Mouse (Mus musculus): Measurements from ENCODE around the gene Zw10. TPM values are rescaled to one million over a fixed set of nuclear protein-coding genes. Genes with fewer than 3 reads are reported as not detected.

Gene Zw10
- polyA plus RNA-seq, 2 experiments = 36.5 to 45.4 TPM

DNA sequence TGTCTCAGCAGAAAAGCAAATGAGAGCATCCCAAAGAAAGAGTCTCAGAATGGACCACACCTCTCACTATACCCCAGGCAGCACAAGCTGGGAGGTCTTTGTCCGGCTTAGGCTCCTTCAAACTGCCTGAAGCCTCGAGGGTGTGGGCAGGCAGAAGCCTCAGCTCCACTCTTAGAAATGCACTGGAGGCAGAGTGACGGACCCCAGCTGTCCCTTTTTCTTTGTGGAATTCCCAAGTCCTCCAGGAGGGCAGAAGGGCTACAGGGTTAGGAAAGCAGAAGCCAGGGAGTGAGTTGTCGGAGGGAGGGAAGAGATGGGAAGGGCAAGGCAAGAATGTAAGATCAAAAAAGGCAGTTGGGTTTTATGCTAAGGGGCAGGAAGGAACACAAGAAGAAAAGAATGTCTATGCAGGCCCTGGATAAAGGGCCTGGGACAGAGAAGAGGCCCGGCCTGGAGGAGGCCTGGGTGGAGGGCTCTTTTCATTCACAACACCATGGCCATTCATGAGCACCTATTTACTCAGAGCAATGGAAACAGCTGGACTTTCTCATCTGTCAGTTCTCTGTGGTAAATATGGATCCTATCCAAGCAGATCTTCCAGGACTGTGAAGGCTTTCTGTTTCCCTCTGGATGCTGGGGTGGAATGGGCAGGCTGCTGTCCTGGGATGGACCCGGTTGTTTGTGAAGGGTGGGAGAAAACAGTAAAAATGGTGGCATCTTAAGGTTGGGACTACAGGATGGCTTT, 55.2 kb downstream of the Zw10 start:
- no peak for DNase-seq (ENCODE audit: low spot score)
- H3K27me3 ChIP-seq (ENCODE audit: control insufficient read depth, insufficient read depth, low read length) = no peaks in the 10 kb centered on the region
- TF ChIP-seq POLR2A (IDR thresholded peaks at IDR 0.05; ENCODE audit: borderline replicate concordance, extremely low read depth, insufficient read depth, insufficient read length) = no peak
- H3K36me3 ChIP-seq (ENCODE audit: control insufficient read depth, insufficient read depth, low read length) = no peaks in the 10 kb centered on the region
- ATAC-seq (ENCODE audit: low FRiP score, low read depth) = no peak
- 69% methylated on average over 6 of the region's 6 CpGs for WGBS
- no peaks in the 10 kb centered on the region for H3K4me1 ChIP-seq (ENCODE audit: control insufficient read depth, insufficient read depth, low read length)
- no peak overlapping the region for H3K9ac ChIP-seq (ENCODE audit: low read depth, low read length, severe bottlenecking)
- H3K4me3 ChIP-seq (replicated peaks; ENCODE audit: low read length) = no peak overlapping the region
- H3K4me2 ChIP-seq (replicated peaks; ENCODE audit: low read depth, low read length, severe bottlenecking) = no peak overlapping the region
- no peaks in the 10 kb centered on the region for H3K9me3 ChIP-seq (ENCODE audit: control insufficient read depth, low read length)
- H3K27ac ChIP-seq (replicated peaks; ENCODE audit: low read depth, low read length) = no peak overlapping the region

DNA sequence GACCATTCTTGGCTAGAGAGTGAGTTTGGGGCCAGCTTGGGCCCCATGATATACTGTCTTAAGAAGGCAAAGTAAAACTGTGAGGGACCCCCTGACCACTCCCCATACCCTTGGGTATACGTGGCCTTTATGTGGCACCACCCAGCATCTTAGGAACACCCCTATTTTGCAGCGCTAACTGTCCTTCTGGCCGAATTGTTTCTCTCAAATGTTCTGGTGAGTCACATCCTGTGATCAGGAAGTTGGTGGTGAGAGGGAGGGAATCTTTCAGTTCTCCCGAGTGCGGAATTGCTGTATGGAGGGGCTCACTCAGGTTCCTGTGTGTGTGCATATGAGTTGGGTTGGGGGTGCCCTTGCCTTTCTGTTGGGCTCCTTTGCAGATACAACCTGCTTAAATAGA, 55.9 kb downstream of the Zw10 start:
- H3K4me3 ChIP-seq (replicated peaks; ENCODE audit: low read length) = no peak overlapping the region
- H3K27me3 ChIP-seq (ENCODE audit: control insufficient read depth, insufficient read depth, low read length) = no peaks in the 10 kb centered on the region
- no peak for TF ChIP-seq POLR2A (IDR thresholded peaks at IDR 0.05; ENCODE audit: borderline replicate concordance, extremely low read depth, insufficient read depth, insufficient read length)
- no peak overlapping the region for H3K9ac ChIP-seq (ENCODE audit: low read depth, low read length, severe bottlenecking)
- DNase-seq (ENCODE audit: low spot score) = no peak
- no peak for ATAC-seq (ENCODE audit: low FRiP score, low read depth)
- H3K9me3 ChIP-seq (ENCODE audit: control insufficient read depth, low read length) = no peaks in the 10 kb centered on the region
- H3K27ac ChIP-seq (replicated peaks; ENCODE audit: low read depth, low read length) = no peak overlapping the region
- no peaks in the 10 kb centered on the region for H3K36me3 ChIP-seq (ENCODE audit: control insufficient read depth, insufficient read depth, low read length)
- no peaks in the 10 kb centered on the region for H3K4me1 ChIP-seq (ENCODE audit: control insufficient read depth, insufficient read depth, low read length)
- WGBS = 90% methylated on average over 5 of the region's 5 CpGs
- no peak overlapping the region for H3K4me2 ChIP-seq (replicated peaks; ENCODE audit: low read depth, low read length, severe bottlenecking)

DNA sequence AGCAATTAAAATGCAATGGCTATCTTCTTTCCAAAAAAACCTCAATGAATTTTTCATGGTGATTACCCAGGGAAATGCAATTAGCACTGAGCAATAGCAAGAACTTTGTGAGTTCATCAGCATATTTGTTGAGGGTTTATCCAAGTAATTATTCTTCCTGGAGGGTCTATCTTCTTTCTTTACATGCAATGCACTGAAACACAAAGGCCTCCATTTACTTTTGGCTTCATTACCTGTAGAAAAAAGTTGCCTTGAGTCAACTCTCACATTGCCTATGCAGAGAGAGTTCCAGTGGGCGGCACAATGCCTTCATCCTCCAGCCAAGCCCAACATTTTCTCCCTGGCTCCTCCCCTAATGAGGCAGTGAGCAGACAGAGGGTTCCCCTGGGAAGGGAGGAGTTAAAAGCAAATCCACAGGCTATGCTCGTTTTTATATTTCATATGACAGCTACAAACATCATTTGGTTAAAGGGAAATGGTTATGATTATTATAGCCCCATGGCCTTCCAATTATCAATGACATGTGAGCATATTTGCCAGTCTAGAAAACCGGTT, 62.9 kb downstream of the Zw10 start:
- Histone ChIP-seq H3K36me3 (ENCODE audit: control insufficient read depth, insufficient read depth, low read length) (no peaks in the 10 kb centered on the region), H3K9ac (ENCODE audit: low read depth, low read length, severe bottlenecking) (no peak overlapping the region), H3K4me3 (replicated peaks; ENCODE audit: low read length) (no peak overlapping the region), H3K27ac (replicated peaks; ENCODE audit: low read depth, low read length) (no peak overlapping the region), H3K27me3 (ENCODE audit: control insufficient read depth, insufficient read depth, low read length) (no peaks in the 10 kb centered on the region), H3K9me3 (ENCODE audit: control insufficient read depth, low read length) (no peaks in the 10 kb centered on the region), H3K4me1 (ENCODE audit: control insufficient read depth, insufficient read depth, low read length) (no peaks in the 10 kb centered on the region), H3K4me2 (replicated peaks; ENCODE audit: low read depth, low read length, severe bottlenecking) (no peak overlapping the region)
- WGBS = 42% methylated on average over 3 of the region's 3 CpGs
- ATAC-seq (ENCODE audit: low FRiP score, low read depth) = no peak
- no peak for DNase-seq (ENCODE audit: low spot score)
- no peak for TF ChIP-seq POLR2A (IDR thresholded peaks at IDR 0.05; ENCODE audit: borderline replicate concordance, extremely low read depth, insufficient read depth, insufficient read length)

DNA sequence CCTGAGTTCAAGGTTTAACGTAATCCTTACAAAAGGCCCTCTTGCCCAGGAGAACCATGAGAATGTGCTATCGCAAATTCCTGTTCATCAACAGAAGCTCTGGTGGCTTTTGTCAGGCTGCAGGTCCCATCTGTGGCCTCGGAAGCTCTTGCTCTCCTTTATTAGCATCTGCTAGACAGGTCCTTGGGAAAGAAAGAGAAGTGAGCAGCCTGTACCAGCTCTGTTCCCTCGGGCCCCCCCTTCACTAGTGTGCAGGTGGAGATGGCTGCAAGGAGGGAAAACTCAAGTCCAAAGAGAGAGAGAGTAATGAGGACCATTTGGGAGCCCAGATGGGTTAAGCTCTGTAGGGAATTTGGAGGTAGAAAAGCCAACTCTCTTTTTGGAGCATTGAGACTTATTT, 64.3 kb downstream of the Zw10 start:
- Histone ChIP-seq H3K9ac (ENCODE audit: low read depth, low read length, severe bottlenecking) (no peak overlapping the region), H3K27ac (replicated peaks; ENCODE audit: low read depth, low read length) (no peak overlapping the region), H3K27me3 (ENCODE audit: control insufficient read depth, insufficient read depth, low read length) (no peaks in the 10 kb centered on the region), H3K4me3 (replicated peaks; ENCODE audit: low read length) (no peak overlapping the region), H3K4me2 (replicated peaks; ENCODE audit: low read depth, low read length, severe bottlenecking) (no peak overlapping the region), H3K4me1 (ENCODE audit: control insufficient read depth, insufficient read depth, low read length) (no peaks in the 10 kb centered on the region), H3K36me3 (ENCODE audit: control insufficient read depth, insufficient read depth, low read length) (no peaks in the 10 kb centered on the region), H3K9me3 (ENCODE audit: control insufficient read depth, low read length) (no peaks in the 10 kb centered on the region)
- no peak for TF ChIP-seq POLR2A (IDR thresholded peaks at IDR 0.05; ENCODE audit: borderline replicate concordance, extremely low read depth, insufficient read depth, insufficient read length)
- WGBS = 66% methylated on average over 4 of the region's 4 CpGs
- no peak for DNase-seq (ENCODE audit: low spot score)
- no peak for ATAC-seq (ENCODE audit: low FRiP score, low read depth)

DNA sequence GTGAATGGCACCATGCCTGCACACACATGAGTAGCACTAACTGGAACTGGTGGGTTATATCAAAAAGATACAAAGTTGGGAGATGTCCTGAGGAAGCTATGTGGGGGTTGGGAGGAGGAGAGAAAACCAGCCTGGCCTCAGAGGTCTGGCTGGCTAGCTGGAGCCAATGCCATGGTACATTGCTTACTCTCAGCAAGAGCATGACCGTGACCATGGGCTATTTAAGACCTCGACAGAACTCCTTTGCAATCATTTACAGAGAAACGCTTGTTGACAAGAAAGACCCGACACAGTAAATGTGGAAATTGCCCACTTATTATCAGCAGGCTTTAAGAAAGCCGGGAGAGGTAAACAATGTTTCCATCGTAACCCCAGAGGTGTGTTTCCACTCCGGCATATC, 70.3 kb downstream of the Zw10 start:
- Histone ChIP-seq H3K27ac (replicated peaks; ENCODE audit: low read depth, low read length) (no peak overlapping the region), H3K36me3 (ENCODE audit: control insufficient read depth, insufficient read depth, low read length) (no peaks in the 10 kb centered on the region), H3K4me2 (replicated peaks; ENCODE audit: low read depth, low read length, severe bottlenecking) (no peak overlapping the region), H3K9ac (ENCODE audit: low read depth, low read length, severe bottlenecking) (no peak overlapping the region), H3K4me1 (ENCODE audit: control insufficient read depth, insufficient read depth, low read length) (no peaks in the 10 kb centered on the region), H3K4me3 (replicated peaks; ENCODE audit: low read length) (no peak overlapping the region), H3K9me3 (ENCODE audit: control insufficient read depth, low read length) (no peaks in the 10 kb centered on the region), H3K27me3 (ENCODE audit: control insufficient read depth, insufficient read depth, low read length) (no peaks in the 10 kb centered on the region)
- DNase-seq (ENCODE audit: low spot score) (no peak), ATAC-seq (ENCODE audit: low FRiP score, low read depth) (no peak)
- 75% methylated on average over 7 of the region's 7 CpGs for WGBS
- no peak for TF ChIP-seq POLR2A (IDR thresholded peaks at IDR 0.05; ENCODE audit: borderline replicate concordance, extremely low read depth, insufficient read depth, insufficient read length)

Other genes starting within 250 kb of the Zw10 start
- 0.60 and 0.91 TPM in 2 replicates for gene Zbtb16, start 219.4 kb upstream of the Zw10 start, polyA plus RNA-seq (2012; rRNA removed)
- 1.3 and 1.9 TPM in 2 replicates for gene Zbtb16, start 219.4 kb upstream of the Zw10 start, polyA plus RNA-seq (2014; fragmentation: Nextera tagmentation; extraction: Ambion mirVana)
- 2.2 and 2.7 TPM in 2 replicates for gene Htr3a, start 144.5 kb upstream of the Zw10 start, polyA plus RNA-seq (2012; rRNA removed)
- gene Htr3a, start 144.5 kb upstream of the Zw10 start, polyA plus RNA-seq (2014; fragmentation: Nextera tagmentation; extraction: Ambion mirVana) = 1.1 and 1.7 TPM in 2 replicates
- 0.06 TPM in 1 of 2 replicates, not detected in the other for gene Htr3b, start 90.6 kb upstream of the Zw10 start, polyA plus RNA-seq (2012; rRNA removed)
- not detected in 2 replicates for gene Htr3b, start 90.6 kb upstream of the Zw10 start, polyA plus RNA-seq (2014; fragmentation: Nextera tagmentation; extraction: Ambion mirVana)
- gene Usp28, start 70.2 kb upstream of the Zw10 start, polyA plus RNA-seq (2012; rRNA removed) = 38.9 and 43.2 TPM in 2 replicates
- gene Usp28, start 70.2 kb upstream of the Zw10 start, polyA plus RNA-seq (2014; fragmentation: Nextera tagmentation; extraction: Ambion mirVana) = 33.6 and 35.3 TPM in 2 replicates
- gene Tmprss5, start 25.6 kb downstream of the Zw10 start, polyA plus RNA-seq (2012; rRNA removed) = 0.47 and 0.53 TPM in 2 replicates
- gene Tmprss5, start 25.6 kb downstream of the Zw10 start, polyA plus RNA-seq (2014; fragmentation: Nextera tagmentation; extraction: Ambion mirVana) = 0.23 and 0.47 TPM in 2 replicates
- not detected in 2 replicates for gene Gm4894, start 194.9 kb downstream of the Zw10 start, polyA plus RNA-seq (2012; rRNA removed)
- gene Gm4894, start 194.9 kb downstream of the Zw10 start, polyA plus RNA-seq (2014; fragmentation: Nextera tagmentation; extraction: Ambion mirVana) = not detected in 2 replicates

All from limb, embryonic 14.5 days (tissue).